Mouse (Mus musculus) CH12.LX (cell line): ENCODE data around the gene Itgb7. TPM values are rescaled to one million over a fixed set of nuclear protein-coding genes. Genes with fewer than 3 reads are reported as not detected.

Source experiments
- DNase-seq: peaks from one replicate; pipeline ENCODE4 v3.0.0-alpha.2; 2013; ENCODE audit errors: extremely low read depth
- H3K27ac ChIP-seq: 2 replicates; pipeline ENCODE4 v1.5.1; 2012; ENCODE audit warnings: low read depth, mild to moderate bottlenecking, control low read depth, moderate library complexity; ENCODE audit not compliant: insufficient read depth
- H3K27me3 ChIP-seq: replicated peaks from 2 replicates; pipeline ENCODE3; 2012; ENCODE audit warnings: inconsistent platforms
- H3K36me3 ChIP-seq, 2 experiments: replicated peaks in 1 of 2; 2 replicates each; pipeline versions ENCODE3 to v1.6.1; 2012; ENCODE audit warnings: inconsistent platforms in 1 of 2, low read length in 1 of 2, mild to moderate bottlenecking in 1 of 2, mixed read lengths in 1 of 2, moderate library complexity in 1 of 2; ENCODE audit not compliant: control insufficient read depth in 1 of 2, insufficient read depth in 1 of 2
- H3K4me1 ChIP-seq, 2 experiments: 2 replicates each; pipeline ENCODE4 v1.6.1; 2012; ENCODE audit warnings: inconsistent platforms in 1 of 2, moderate library complexity in 1 of 2; ENCODE audit not compliant: insufficient read depth in 2 of 2, control insufficient read depth in 1 of 2
- H3K4me2 ChIP-seq: 2 replicates; pipeline ENCODE4 v1.6.1; 2012; ENCODE audit warnings: low read depth, mild to moderate bottlenecking, control low read depth; ENCODE audit not compliant: poor library complexity, insufficient read depth, severe bottlenecking
- H3K4me3 ChIP-seq, 3 experiments: fragments of 150-350 bp in 1 of 3; sonication (generic) in 1 of 3; replicated peaks in 1 of 3; 2 replicates each; pipeline versions ENCODE3 to v1.5.1; 2011 to 2012; ENCODE audit warnings: low read depth in 2 of 3, low read length in 2 of 3, mild to moderate bottlenecking in 2 of 3, moderate library complexity in 2 of 3, control low read depth in 1 of 3, improper control_type of control experiment in 1 of 3, inconsistent platforms in 1 of 3, mixed read lengths in 1 of 3; ENCODE audit not compliant: poor library complexity in 1 of 3
- H3K79me2 ChIP-seq: replicated peaks from 2 replicates; pipeline ENCODE4 v1.6.1; 2012; ENCODE audit warnings: mild to moderate bottlenecking, moderate library complexity; ENCODE audit not compliant: control insufficient read depth, poor library complexity, insufficient read depth, severe bottlenecking; ENCODE audit errors: extremely low read depth
- H3K9ac ChIP-seq: 2 replicates; pipeline ENCODE4 v1.6.1; 2012; ENCODE audit warnings: low read depth, mild to moderate bottlenecking, control low read depth, moderate library complexity; ENCODE audit not compliant: insufficient read depth
- H3K9me3 ChIP-seq: replicated peaks from 2 replicates; pipeline ENCODE3; 2012; ENCODE audit warnings: low read length, inconsistent platforms, mixed read lengths
- BHLHE40 ChIP-seq: IDR thresholded peaks from 2 replicates; pipeline ENCODE4 v1.6.1; 2011; ENCODE audit warnings: mild to moderate bottlenecking, low read depth, low read length, improper control_type of control experiment
- CTCF ChIP-seq, 2 experiments: IDR thresholded peaks in 1 of 2; conservative IDR thresholded peaks in 1 of 2; 2 replicates each; pipeline ENCODE4 v1.5.1; 2011 to 2012; ENCODE audit warnings: low read depth in 2 of 2, low read length in 2 of 2, improper control_type of control experiment in 1 of 2, inconsistent platforms in 1 of 2, mild to moderate bottlenecking in 1 of 2, moderate library complexity in 1 of 2
- E2F4 ChIP-seq: IDR thresholded peaks from 2 replicates; pipeline ENCODE4 v1.6.1; 2011; ENCODE audit warnings: low read depth, low read length, improper control_type of control experiment; ENCODE audit not compliant: insufficient replicate concordance
- ELF1 ChIP-seq: IDR thresholded peaks from 2 replicates; pipeline ENCODE4 v1.6.1; 2014; ENCODE audit warnings: low read depth, mild to moderate bottlenecking, inconsistent platforms, low read length, improper control_type of control experiment
- GABPA ChIP-seq: IDR thresholded peaks from 2 replicates; pipeline ENCODE4 v1.6.1; 2012; ENCODE audit warnings: low read depth, low read length, improper control_type of control experiment, inconsistent platforms; ENCODE audit not compliant: insufficient replicate concordance
- JUN ChIP-seq: IDR thresholded peaks from 2 replicates; pipeline ENCODE4 v1.6.1; 2011; ENCODE audit warnings: low read depth, mild to moderate bottlenecking, low read length, improper control_type of control experiment, moderate library complexity; ENCODE audit not compliant: insufficient read depth
- MAFK ChIP-seq: IDR thresholded peaks from 2 replicates; pipeline ENCODE4 v1.6.1; 2011; ENCODE audit warnings: low read length, improper control_type of control experiment; ENCODE audit not compliant: insufficient replicate concordance
- MAX ChIP-seq: IDR thresholded peaks from 2 replicates; pipeline ENCODE4 v1.6.1; 2011; ENCODE audit warnings: low read length, improper control_type of control experiment
- MXI1 ChIP-seq: IDR thresholded peaks from 2 replicates; pipeline ENCODE4 v1.6.1; 2011; ENCODE audit warnings: mild to moderate bottlenecking, low read depth, low read length, improper control_type of control experiment
- NELFE ChIP-seq: IDR thresholded peaks from 2 replicates; pipeline ENCODE4 v1.6.1; 2011; ENCODE audit warnings: low read depth, low read length, improper control_type of control experiment
- POLR2A ChIP-seq: IDR thresholded peaks from 2 replicates; pipeline ENCODE4 v1.6.1; 2011; ENCODE audit warnings: low read depth, mild to moderate bottlenecking, improper control_type of control experiment, low read length
- RAD21 ChIP-seq: IDR thresholded peaks from 2 replicates; pipeline ENCODE4 v1.6.1; 2011; ENCODE audit warnings: low read depth, mild to moderate bottlenecking, low read length, improper control_type of control experiment, moderate library complexity
- RCOR1 ChIP-seq: conservative IDR thresholded peaks from 2 replicates; pipeline ENCODE4 v1.6.1; 2012; ENCODE audit warnings: low read depth, mild to moderate bottlenecking, inconsistent platforms, low read length, improper control_type of control experiment
- SIN3A ChIP-seq: IDR thresholded peaks from 2 replicates; pipeline ENCODE4 v1.6.1; 2012; ENCODE audit warnings: low read length, improper control_type of control experiment, inconsistent platforms
- SMC3 ChIP-seq: IDR thresholded peaks from 2 replicates; pipeline ENCODE4 v1.6.1; 2011; ENCODE audit warnings: low read depth, low read length, improper control_type of control experiment
- TBP ChIP-seq: conservative IDR thresholded peaks from 2 replicates; pipeline ENCODE4 v1.6.1; 2011; ENCODE audit warnings: low read depth, low read length, improper control_type of control experiment
- UBTF ChIP-seq: IDR thresholded peaks from 2 replicates; pipeline ENCODE4 v1.6.1; 2012; ENCODE audit warnings: low read depth, mild to moderate bottlenecking, inconsistent platforms, low read length, improper control_type of control experiment, moderate library complexity
- USF1 ChIP-seq: IDR thresholded peaks from 2 replicates; pipeline ENCODE4 v1.6.1; 2014; ENCODE audit warnings: low read depth, mild to moderate bottlenecking, inconsistent platforms, low read length, improper control_type of control experiment
- USF2 ChIP-seq: conservative IDR thresholded peaks from 2 replicates; pipeline ENCODE4 v1.6.1; 2011; ENCODE audit warnings: low read depth, low read length, improper control_type of control experiment
- ZNF384 ChIP-seq: IDR thresholded peaks from 2 replicates; pipeline ENCODE4 v1.6.1; 2012; ENCODE audit warnings: low read depth, low read length, improper control_type of control experiment, inconsistent platforms
- dilution Hi-C: fragments of 300-500 bp; cut with MboI; formaldehyde crosslinking; loops from 2 replicates; pipeline ENCODE4 v1.14.3; 2020; ENCODE audit warnings: low sequenced_read_pairs; ENCODE audit not compliant: extremely low pct_unique_long_range_greater_than_20kb, extremely low pct_ligation_motif_present
- in situ Hi-C: fragments of 300-500 bp; cut with MboI; formaldehyde crosslinking; loops from 3 replicates; pipeline ENCODE4 v1.14.3; 2019; ENCODE audit warnings: low sequenced_read_pairs, low pct_ligation_motif_present, low pct_unique_long_range_greater_than_20kb, mixed read lengths
- polyA plus RNA-seq: library from polyadenylated mRNA; unstranded; fragments of >175 nt; gene quantifications from 2 replicates; pipeline ENCODE4 v1.2.1, GENCODE M21; 2012; ENCODE audit warnings: low read depth; ENCODE audit not compliant: insufficient read length
- total RNA-seq, 2 experiments: library from RNA; depleted of rRNA; stranded (reverse); fragments of 300-350 nt in 1 of 2; fragments of >200 nt in 1 of 2; gene quantifications; 2 replicates each; pipeline ENCODE4 v1.2.3; 2012 to 2014

Itgb7 gene
- total and polyA plus RNA-seq, 3 experiments: 1.8 to 17.7 (median 2.8) TPM

GRCm38 (mm10) chr15:102250521-102250920 is 18.8 kb upstream of the Itgb7 start:
- Histone ChIP-seq H3K79me2 (no peaks in the 10 kb centered on the region), H3K27me3 (peaks cover 93% of the 10 kb centered on the region), H3K36me3 (no peaks in the 10 kb centered on the region), H3K27ac (no peak overlapping the region)
- DNase-seq: no peak
- in situ Hi-C loops: no loop called here
- TF ChIP-seq NELFE: no peak
- TF ChIP-seq MXI1: no peak
- TF ChIP-seq USF1: no peak
- no peak for TF ChIP-seq UBTF
- no peak for TF ChIP-seq GABPA
- TF ChIP-seq JUN: no peak
- no peak for TF ChIP-seq SMC3
- TF ChIP-seq RAD21: no peak
- TF ChIP-seq POLR2A: no peak
- TF ChIP-seq, all 38 proteins: peak for 0
- no peak overlapping the region for H3K4me2 ChIP-seq
- H3K4me1 ChIP-seq: peaks cover 5 to 21% of the 10 kb centered on the region in 2 experiments; a peak in 2 of 4 replicates
- H3K9me3 ChIP-seq: no peaks in the 10 kb centered on the region
- H3K4me3 ChIP-seq: no peak overlapping the region
- dilution Hi-C loops: no loop called here
- no peak overlapping the region for H3K9ac ChIP-seq

- H3K9ac ChIP-seq: no peak overlapping the region
Measured at GRCm38 (mm10) chr15:102249967-102250366, 18.2 kb upstream of the Itgb7 start.

More at GRCm38 (mm10) chr15:102249967-102250366, 18.2 kb upstream of the Itgb7 start:
- no peak for TF ChIP-seq RAD21
- TF ChIP-seq E2F4: no peak
- TF ChIP-seq SMC3: no peak
- TF ChIP-seq USF1: no peak
- TF ChIP-seq BHLHE40: no peak
- no peak for TF ChIP-seq RCOR1
- no peak for TF ChIP-seq GABPA
- TF ChIP-seq POLR2A: no peak
- no peak for TF ChIP-seq TBP
- TF ChIP-seq SIN3A: no peak
- TF ChIP-seq MAFK: no peak
- TF ChIP-seq MXI1: no peak
- TF ChIP-seq USF2: no peak
- no peak for TF ChIP-seq CTCF (conservative IDR thresholded peaks at IDR 0.05 in 1 of 2, IDR thresholded peaks at IDR 0.05 in 1 of 2; ENCODE audit: low read depth in 2 of 2, low read length in 2 of 2)
- TF ChIP-seq ELF1: no peak
- TF ChIP-seq MAX: no peak
- TF ChIP-seq ZNF384: no peak
- TF ChIP-seq, all 38 proteins: peak for 0
- dilution Hi-C loops: no loop called here
- Histone ChIP-seq H3K4me1 (peaks cover 5 to 21% of the 10 kb centered on the region in 2 experiments; a peak in 2 of 4 replicates), H3K27me3 (peaks cover 90% of the 10 kb centered on the region), H3K9me3 (no peaks in the 10 kb centered on the region), H3K4me3 (no peak overlapping the region), H3K36me3 (no peaks in the 10 kb centered on the region), H3K4me2 (no peak overlapping the region), H3K79me2 (no peaks in the 10 kb centered on the region), H3K27ac (no peak overlapping the region)
- in situ Hi-C loops: no loop called here
- DNase-seq: no peak
